Mouse (Mus musculus) kidney, adult 9 months (tissue): Measurements from ENCODE around the gene Stk32b.
A peak's percentile ranks its signal among the peaks of the same experiment; 100 is the strongest.

Experiments
- DNase-seq: peaks from one replicate; pipeline ENCODE4 v3.0.0; 2022

Stk32b gene

DNA sequence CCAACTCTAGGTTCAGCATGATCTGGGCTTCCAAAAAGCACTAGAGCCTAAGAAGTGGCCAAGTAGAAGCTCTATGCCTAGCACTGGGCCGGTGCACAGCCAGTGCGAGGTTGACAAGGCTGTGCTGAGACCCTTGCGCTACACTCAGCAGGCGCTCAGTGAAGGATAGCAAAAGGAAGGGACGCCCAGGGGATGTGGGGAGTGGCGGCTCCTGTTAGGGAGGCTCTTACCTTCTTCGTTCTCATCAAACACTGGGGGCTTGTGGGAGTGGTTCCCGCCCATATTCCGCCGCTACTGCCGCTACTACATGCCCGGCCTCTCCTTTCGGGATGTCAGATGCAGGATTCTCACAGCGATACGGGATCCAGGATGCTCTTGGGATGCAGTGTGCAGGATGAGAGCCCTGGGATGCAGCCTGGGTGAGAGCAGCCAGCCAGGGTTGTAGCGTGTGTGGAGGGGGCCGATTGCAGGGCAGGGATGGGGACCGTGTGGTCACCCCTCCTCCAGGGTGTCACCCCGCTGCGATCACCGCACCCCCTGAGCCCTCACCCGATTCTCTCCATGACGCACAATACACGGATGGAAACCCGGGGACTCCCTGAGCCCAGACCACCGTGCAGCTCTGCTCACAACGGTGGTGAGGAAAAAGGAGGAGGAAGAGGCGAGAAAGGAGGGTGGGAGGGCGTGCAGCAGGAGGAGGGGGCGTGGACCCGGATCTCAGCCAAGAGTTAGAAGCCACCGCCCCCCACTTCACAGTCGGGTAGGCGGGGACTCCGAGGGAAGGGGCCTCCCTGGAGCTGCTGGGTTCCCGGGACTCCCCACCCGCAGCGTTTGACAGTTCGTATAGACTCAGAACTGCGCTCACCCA is at the start of gene Stk32b:
Gene Stk32b (minus strand): TSS at position 667 of the 868 bp plus-strand sequence.
- DNase-seq: peak; percentile 46

DNA sequence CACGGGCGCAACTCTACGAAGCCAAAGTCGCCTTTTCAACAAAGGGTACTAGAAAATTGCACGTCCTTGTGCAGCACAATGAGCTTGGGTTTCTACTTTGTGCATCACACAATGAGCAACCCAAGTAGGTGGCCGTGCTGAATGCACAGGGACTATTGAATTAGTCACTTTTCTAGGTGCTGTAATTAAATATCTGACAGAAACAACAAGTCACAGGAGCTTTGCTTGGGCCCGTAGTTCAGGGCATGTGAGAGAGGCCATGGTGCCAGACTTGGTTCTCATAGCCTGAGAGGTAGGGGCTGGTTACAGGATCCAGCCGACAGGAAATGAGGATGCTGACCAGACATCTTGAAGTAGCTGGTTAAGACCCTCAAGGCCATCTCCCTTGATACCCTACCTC is 48.9 kb upstream of the Stk32b start:
- no peak for DNase-seq

DNA sequence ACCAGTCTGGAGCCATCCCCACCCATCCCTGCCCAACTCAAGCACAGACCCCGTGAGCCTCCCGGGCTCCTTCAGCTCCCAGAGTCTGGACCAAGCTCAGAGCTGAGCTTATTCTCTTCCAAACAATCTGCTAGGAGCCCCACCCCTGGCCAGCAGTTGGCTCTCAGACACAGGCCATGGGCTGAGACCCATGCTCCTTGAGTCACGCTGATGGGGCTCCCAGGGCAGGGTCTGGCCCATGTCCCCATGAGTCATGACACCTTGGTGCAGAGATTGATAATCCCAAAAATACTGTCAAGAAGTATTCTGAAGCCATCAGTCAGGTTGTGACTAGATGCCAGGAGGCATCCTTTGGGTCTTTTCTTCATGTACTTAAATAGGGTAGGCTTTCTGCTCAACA is 45.1 kb upstream of the Stk32b start:
- no peak for DNase-seq

DNA sequence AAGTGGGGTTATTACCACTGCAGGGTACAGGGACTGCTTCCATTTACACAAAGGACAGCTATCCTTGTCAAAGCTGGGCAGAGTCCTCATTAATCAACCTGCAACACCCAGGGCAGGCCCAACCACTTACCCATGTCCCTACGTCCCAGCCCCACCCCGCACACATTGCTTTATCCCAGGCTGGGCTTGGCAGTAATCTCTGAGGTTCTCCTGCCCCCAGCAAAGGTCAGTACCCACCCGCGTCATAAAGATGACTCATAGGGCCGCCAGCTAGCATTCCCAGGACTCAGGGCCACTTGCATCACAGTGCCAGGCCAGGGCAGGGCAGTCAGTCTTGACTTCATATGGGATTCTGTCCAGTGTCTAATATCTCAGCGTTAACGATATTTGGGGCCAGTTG is 36.4 kb upstream of the Stk32b start:
- DNase-seq: no peak

DNA sequence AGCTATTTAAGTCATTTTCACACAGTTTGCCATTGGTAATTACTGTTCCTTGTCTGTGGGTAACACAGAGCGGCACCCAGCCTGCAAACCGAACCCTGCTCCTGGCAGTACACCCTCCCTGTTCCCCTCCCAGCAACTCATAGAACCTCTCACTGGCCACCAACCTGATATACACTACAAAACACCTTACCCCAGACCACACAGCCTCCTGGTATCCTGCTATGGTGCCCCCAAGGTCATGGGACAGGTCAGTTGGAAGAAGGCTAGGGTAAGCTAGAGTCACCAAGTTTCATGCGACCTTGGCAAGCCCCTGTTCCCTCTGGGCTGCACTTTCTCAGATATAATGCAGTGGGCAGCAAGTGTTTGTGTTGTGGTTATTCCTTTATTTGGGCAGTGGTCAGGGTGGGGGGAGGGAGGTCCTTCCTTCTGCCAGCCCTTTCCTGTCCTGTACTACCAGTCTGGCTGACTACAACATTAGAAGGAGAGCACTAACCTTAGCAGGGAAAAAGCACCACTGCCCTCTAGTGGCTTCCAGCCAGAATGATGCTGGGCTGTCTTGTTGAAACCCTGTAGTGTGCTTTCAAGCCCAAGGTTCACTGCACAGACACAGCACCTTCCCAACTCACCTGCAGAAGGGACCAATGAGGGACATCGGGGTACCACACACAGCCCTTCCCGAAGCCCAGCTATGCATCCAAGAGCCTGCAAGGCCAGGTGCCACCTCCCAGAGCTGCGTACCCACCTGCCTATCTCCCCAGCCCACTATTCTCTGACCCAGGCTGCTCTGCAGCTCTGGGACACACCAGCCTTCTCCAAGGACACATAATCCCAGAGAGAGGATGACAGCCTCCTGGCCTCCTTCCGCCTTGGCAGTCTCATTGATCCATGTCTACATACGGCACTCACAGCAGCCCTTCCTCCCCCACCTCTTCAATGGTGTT is 35.3 kb upstream of the Stk32b start:
- DNase-seq: peak; percentile 79

DNA sequence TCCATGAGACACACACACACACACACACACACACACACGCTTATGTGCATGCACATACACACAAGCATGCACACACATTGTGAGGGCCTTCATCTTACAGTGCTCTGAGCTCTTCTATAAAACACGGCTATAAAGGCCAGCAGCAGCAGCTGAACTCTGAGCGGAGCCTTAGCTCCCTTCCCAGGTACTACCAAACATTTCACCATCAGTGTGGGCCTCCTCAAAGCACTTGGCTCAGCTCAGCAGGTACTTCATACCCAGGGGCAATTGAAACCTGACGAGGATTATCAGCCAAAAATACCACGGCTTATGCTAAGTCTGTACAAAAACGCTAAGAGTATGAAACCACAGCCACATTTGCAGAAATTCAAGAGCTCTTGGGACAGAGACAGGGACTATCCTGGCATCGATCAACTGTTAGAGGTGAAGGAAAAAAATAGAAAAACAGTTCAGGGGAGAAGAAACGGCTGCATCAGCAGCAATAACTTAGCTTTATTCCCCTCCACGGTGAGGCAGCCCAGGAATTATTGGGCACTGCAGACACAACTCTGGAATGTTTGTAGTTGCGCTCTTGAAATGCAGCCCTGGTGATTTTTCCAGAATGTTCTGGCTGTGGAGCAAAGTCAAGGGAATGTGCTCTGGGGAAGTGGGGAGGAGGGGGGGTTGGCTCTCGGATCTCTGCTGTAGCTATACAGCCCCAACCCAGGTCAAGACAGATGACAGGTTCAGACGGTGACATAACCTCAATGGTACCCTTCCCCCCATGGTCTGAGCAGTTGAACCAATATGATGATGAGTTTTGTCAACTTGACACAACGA is 27.1 kb upstream of the Stk32b start:
- DNase-seq: no peak

DNA sequence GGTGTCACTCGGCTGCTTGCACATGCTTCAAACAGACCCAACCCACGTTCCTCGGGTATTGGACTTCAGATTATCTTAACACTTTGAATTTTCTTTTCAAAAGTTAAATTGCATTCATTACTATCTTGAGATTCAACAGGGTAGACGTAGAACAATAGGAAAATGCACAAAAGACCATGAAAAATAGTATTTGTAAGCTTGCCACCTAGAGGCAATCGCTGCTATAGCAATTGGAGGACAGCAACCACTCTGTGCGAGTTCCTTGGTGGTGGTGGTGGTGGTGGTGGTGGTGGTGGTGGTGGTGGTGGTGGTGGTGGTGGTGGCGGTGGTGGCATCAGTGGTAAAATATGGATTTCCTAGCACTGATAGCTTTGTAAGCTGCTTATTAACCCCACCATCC is 19.2 kb upstream of the Stk32b start:
- DNase-seq: no peak

DNA sequence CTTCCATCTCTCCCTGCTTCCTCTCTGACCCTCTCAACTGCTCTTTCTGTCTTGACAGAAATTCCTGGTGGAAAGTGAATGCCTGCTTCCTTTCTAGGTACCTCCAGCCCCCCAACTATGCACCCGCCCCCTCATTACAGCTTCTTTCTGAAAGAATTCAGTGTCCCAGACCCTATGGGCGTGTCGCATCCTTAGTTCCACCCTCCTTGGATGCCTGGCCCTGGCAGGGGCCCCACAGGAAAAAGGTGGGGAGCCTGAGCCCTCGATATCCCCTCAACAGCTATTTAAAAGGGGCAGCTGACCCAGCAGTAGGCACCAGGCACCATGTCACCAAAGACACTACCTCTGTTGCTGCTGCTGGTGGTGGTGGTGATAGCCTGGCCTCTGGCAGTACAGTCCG is 18.3 kb upstream of the Stk32b start, which contains the start of gene Cytl1:
Gene Cytl1 (plus strand): TSS at position 296 of the 400 bp plus-strand sequence.
- DNase-seq: no peak

DNA sequence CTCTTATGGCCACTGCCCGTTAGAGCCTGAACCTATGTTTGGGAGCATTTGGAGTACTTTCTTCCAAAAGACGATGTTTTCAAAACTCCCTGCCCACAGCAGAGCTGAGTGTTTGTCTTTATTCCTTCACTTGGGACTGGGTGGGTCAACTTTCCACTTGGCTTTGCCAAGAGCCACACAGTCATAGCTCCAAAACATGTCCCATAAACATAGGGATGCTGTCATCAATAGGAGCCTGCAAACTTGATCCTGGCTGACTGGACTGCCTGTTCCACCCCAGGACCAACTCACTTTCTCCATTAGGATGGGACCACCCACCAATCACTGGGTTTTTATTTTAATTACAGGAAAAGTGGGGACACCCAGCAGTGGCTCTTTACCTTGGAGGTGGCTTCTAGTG is 13.8 kb upstream of the Stk32b start:
- no peak for DNase-seq

DNA sequence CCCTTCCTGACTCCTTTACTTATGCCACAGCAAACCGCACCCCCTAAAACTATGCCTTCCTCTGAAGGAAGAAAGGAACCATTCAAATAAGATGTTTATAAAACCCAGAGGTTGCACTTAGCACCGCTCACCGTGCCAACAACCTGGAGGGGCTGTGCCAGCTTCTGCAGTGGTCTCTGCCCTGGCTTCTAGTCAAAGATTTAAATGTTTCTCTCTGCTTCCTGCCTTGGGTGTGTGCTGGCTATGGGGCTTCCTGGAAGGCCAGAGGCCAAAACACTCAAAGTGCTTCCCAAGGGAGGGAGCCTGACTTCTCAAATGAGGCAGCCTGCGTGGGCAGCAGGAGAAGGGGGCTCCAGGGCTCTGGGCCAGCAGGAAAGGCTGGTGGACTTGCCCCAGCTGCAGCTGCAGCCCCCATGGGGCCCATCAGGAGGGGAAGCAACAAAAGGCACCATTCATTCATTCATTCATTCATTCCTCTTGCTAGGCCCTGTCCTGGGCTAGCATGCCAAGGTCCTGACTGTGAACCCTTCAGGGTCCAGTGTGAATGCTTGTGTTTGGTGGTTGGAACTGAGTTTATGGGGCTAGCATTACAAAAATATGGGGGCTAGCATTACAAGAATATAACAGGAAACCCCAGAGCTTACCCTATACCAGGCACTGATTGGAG is 8.4 kb upstream of the Stk32b start:
- no peak for DNase-seq

DNA sequence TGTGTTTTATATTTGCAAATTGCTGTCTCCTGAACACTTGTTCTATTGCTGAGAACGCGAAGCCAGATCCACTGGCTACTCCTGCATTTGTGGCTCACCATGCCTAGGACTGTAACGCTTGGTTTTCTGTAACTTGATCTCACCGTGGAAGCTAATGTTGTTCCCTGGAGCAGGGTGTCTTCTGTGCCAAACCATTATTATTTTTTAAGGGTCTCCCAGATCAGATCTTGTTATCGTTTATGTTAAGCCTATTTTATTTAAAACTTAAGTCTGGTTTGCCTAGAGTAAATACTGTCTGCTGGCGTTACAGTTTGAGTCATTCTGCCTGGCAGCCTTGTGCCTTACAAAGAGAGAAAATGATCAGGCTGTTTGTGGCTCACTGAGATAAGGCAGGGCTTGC is 3.7 kb upstream of the Stk32b start:
- DNase-seq: no peak

DNA sequence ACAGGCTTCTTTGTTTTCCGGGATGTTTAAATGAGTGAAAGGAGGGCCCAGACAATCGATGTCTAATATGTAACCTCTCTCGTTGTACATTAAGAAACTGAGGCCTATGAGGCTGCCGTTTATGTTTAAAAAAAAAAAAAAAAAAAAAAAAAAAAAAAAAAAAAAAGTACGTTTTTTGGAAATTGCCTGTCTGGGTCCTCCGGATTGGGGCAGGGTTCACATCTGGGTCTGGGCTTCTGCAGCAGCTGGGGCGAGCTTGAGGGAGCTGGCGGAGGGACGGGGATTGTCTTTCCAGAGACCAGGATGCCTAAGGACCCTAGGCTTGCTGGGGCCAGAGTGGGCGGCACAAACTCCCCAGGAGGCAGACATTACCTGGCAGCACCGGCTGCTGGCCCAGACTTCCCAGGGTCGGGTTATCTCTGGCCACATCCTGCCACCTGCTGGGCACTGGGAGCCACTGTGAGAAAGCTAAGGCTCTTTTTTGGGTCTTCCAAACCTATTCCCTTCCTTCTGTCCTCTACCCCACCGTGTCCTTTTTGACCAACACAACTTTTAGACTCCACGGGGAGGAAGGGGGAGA is 503 bp upstream of the Stk32b start:
- peak; percentile 66 for DNase-seq

DNA sequence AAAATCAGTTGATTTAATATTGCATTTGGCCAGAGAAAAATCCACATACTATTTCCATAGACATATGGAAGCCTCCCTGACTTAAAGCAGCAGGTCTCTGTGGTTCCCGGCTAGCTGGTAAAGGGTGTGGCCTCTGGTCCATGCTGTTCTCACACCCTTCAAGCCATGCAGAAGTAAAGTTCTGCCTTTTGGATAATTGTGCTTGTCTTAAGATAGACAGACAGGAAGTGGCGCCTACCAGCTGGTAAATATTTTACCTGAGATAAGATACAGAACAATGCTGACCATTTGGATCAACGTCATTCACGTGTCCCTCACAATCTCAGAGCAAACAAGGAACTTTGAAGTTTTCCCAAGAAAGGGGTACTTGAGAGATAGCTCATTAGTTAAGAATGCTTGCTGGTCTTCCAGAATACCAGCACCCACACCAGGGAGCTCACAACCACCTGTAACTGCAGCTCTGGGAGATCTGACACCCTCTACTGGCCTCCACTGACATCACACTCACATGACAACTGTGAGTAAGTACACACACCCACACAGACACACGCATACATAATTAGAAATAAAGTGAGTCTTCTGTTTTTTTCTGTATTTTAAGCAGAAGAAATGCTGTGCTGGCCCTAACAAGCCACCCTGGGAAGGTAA is 7.6 kb downstream of the Stk32b start:
- no peak for DNase-seq

DNA sequence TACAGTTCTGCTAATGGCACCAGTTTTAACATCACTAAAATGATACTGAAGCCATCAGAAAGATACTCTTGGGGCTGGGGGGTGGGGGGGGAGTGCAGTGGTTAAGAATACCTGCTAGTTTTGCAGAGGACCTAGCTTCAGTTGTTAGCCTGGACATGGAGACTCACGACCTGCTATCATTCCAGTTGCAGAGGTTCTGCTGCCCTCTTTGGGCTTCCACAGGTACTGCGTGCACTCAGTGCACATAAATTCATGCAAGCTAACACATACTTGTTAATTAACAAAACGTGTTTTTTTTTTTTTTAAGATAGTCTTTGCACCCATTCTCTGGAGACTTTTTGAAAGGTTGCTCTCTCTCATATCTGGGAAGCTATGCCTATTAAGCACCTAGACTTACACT is 8.8 kb downstream of the Stk32b start:
- peak; percentile 22 for DNase-seq

DNA sequence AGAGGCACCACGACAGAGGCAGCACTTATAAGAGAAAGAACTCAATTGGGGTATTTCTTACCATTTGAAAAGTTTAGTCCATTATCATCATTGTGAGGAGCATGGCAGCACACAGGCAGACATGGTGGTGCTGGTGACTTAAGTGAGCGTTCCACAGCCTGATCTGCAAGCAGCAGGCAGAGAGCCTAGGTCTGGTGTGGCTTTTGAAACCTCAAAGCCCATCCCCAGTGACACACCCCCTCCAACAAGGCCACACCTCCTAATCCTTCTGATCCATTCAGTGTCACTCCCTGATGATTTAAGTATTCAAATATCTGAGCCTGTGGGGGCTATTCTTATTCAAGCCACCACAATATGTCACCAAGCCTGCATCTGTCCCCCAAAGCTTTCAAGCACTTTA is 12.0 kb downstream of the Stk32b start:
- DNase-seq: no peak

DNA sequence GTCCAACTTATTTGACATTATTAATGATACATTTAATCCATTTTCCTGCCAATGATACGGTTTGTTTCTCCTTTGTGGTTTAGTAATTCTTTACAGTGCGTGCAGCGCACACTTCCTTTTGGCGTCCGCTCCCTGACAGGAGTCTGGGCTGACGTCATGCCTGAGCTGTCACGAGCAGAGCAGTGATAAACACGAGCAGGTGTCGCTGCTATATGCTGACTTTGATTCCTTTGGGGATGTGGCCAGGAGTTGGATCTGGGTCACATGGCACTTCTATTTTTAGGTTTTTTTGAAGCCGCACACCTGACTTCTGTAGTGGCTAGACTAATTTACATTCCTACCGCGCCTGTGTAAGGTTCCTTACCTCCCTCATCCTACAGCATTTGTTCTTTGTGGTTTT is 17.2 kb downstream of the Stk32b start:
- peak; percentile 25 for DNase-seq

DNA sequence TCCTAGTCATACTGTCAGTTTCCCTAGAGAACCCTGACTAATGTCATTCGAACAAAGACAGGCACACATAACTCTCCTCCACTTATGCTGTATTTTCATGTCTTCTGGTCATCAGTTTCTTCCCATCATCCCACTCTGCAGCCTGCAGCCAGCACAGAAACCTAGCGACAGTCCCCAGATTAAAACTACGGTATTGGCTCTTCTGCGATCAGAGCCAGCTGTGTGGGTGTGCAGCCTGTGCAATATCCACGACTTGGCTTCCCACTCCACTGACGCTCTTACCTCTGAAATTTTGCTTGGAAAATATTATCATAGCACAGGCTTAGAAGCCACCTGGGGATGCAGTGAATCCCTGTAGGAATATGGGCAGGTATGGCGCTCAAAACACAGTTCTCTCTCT is 19.7 kb downstream of the Stk32b start:
- DNase-seq: no peak

DNA sequence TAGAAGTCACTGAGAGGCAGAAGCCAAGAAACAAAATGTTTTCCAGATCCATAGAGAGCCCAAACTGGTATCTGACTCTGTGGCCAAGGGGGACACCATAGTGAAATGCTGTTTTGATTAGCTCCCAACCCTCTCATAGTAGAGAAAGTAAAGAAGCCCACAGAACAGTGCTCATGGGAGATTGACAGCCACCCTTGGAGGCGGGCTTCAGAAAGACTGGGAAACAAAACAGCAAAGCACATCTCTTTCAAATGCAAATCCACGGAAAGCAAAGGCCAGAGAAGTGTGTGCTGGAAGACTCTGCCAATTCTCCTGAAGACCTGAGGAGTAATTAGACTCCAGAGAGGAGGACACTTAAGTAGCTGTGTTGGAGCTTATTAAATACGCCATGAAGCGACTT is 21.2 kb downstream of the Stk32b start:
- no peak for DNase-seq

DNA sequence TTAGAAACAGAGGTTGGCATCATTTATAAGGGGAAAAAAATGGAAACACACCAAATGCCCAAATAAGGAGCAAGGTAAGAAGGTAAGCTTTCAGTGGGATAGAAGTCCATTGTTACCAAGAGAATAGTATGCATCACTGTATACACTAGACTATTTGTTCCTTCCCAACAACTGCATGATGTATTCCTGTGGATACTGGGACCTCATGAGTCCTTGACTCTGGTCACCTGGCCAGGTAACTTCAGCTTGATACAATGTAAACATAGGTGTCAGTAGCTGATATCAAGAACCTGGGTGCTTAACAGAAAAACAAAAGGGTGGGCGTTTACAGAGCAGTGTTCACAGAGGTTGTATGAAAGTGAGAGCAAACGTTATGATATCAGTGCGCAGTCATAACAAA is 24.2 kb downstream of the Stk32b start:
- no peak for DNase-seq

DNA sequence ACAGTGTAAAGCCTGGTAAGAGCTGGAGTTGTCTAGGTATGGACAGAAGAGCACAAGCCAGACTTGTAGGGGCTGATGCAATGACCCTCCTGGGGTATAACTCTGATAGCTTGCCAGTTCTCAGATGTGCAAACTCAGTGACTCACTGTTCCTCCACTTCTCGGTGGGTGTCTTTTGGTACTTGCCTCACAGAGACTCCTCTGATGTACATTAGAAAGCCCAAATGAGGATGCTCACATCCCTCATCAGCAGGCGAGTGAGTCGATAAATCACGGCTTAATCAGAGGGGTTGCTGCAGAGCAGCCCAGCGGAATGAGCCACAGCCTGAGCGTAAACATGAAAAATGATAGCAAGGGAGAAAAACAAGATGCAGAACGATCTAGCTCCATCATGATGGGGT is 46.2 kb downstream of the Stk32b start:
- DNase-seq: no peak

DNA sequence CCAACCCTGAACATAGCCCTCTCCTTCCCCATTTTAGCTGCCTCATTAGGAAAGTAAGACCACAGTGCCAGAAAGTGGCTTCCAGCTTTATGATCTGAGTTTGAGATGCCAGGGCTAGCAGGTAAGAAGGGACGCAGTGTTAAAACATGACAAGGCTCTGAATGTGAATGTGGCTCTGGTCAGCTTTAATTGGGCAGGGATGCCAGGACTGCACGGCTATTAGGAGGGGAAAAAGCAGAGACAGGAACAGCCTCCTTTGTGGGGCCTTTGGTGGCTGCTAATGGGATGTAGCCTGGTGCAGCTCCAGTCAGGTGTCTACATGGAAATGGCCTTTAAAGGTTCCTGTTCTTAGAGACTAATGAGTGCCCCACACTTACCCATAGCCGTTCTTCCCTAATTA is 52.0 kb downstream of the Stk32b start:
- no peak for DNase-seq

DNA sequence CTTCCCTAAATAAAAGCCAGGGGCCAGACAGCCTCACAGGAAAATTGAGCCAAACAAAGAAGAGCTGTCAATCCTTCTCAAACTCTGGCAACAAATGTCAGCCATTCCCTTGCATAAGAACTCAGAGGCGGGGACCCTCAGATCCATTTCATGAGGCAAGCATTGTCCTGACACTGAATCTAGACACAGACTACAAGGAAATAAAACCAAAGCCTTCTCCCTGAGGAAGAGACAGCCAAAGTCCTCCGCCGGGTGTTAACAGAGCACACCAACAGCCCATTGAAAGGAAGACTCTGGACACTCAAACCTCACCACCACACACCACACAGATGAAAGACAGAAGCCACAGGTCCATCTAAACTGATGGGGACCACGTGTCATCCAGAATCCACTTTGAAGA is 57.8 kb downstream of the Stk32b start:
- DNase-seq: no peak
